Mouse (Mus musculus) MEL (cell line): ENCODE measurements at regions not wholly inside any gene's neighbourhood (a gene's known extent, or its start where the extent isn't known, plus 50 kb on each side); places are given as distances from the start of the nearest gene placed in this dataset.

ENCODE experiments used
- CTCF ChIP-seq, 3 experiments: IDR thresholded peaks in 2 of 3; conservative IDR thresholded peaks in 1 of 3; 2 replicates each; pipeline ENCODE4 v1.5.1; 2011 to 2012; ENCODE audit warnings: low read length in 3 of 3, low read depth in 2 of 3, mild to moderate bottlenecking in 2 of 3, improper control_type of control experiment in 1 of 3, inconsistent platforms in 1 of 3, mixed read lengths in 1 of 3, moderate library complexity in 1 of 3; ENCODE audit not compliant: control insufficient read depth in 1 of 3, insufficient read depth in 1 of 3, poor library complexity in 1 of 3, severe bottlenecking in 1 of 3
- MAFK ChIP-seq: IDR thresholded peaks from 2 replicates; pipeline ENCODE4 v1.6.1; 2011; ENCODE audit warnings: low read depth, mild to moderate bottlenecking, low read length, improper control_type of control experiment, borderline replicate concordance
- MEF2A ChIP-seq: IDR thresholded peaks from 2 replicates; pipeline ENCODE4 v1.6.1; 2014; ENCODE audit warnings: low read depth, mild to moderate bottlenecking, inconsistent platforms, low read length, improper control_type of control experiment; ENCODE audit not compliant: poor library complexity, insufficient replicate concordance, severe bottlenecking; ENCODE audit errors: extremely low read depth
- RAD21 ChIP-seq: IDR thresholded peaks from 2 replicates; pipeline ENCODE4 v1.6.1; 2011; ENCODE audit warnings: mild to moderate bottlenecking, low read depth, low read length, improper control_type of control experiment
- TBP ChIP-seq: IDR thresholded peaks from 2 replicates; pipeline ENCODE4 v1.8.0; 2011; ENCODE audit warnings: low read depth, low read length, improper control_type of control experiment
- ZC3H11A ChIP-seq: IDR thresholded peaks from 2 replicates; pipeline ENCODE4 v1.6.1; 2012; ENCODE audit warnings: low read depth, mild to moderate bottlenecking, inconsistent platforms, low read length, improper control_type of control experiment
- ZKSCAN1 ChIP-seq: IDR thresholded peaks from 2 replicates; pipeline ENCODE4 v1.6.1; 2012; ENCODE audit warnings: low read depth, mild to moderate bottlenecking, inconsistent platforms, low read length, improper control_type of control experiment, moderate library complexity

DNA sequence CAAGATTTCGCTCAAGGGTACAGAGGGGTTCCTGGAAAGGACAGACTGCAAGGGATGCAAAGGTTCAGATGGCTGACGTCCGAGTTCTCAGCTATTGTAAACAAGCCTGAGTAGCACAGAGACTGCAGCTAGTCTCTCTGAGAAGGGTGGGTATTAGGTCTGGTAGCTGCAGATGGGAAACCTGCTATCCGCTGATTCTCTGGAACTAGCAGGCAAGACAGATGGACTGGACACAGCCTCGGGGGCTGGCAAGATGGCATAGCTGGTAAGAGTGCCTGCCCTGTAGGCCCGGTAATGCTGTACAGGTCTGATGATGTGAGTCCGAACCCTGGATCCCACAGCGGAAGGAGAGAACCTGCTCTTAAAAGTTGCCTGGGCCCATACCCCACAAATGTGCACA is 62.2 kb upstream of the Arntl start:
- TF ChIP-seq ZC3H11A = no peak
- TF ChIP-seq ZKSCAN1 = no peak
- no peak for TF ChIP-seq RAD21
- TF ChIP-seq MEF2A = no peak
- no peak for TF ChIP-seq MAFK
- TF ChIP-seq CTCF (IDR thresholded peaks at IDR 0.05 in 2 of 3, conservative IDR thresholded peaks at IDR 0.05 in 1 of 3; ENCODE audit: control insufficient read depth in 1 of 3, insufficient read depth in 1 of 3, low read depth in 2 of 3, low read length in 3 of 3, poor library complexity in 1 of 3, severe bottlenecking in 1 of 3) = no peak
- no peak for TF ChIP-seq TBP
